Mouse (Mus musculus) thymus, postnatal 4 days (tissue): ENCODE data around the gene Scamp1.

Experiments
- DNase-seq: peaks from one replicate; pipeline ENCODE4 v3.0.0; 2021

Scamp1 gene

GRCm38 (mm10) chr13:94173633-94174576, 111.8 kb downstream of the Scamp1 start:
- DNase-seq, result peak; percentile 60

- DNase-seq, result no peak
These were observed 112.9 kb downstream of the Scamp1 start for GRCm38 (mm10) chr13:94172533-94173310.

GRCm38 (mm10) chr13:94171612-94172011, 114.0 kb downstream of the Scamp1 start:
- DNase-seq, result no peak

GRCm38 (mm10) chr13:94169325-94169916, 116.2 kb downstream of the Scamp1 start:
- DNase-seq, result no peak

- DNase-seq, result no peak
These were observed 117.3 kb downstream of the Scamp1 start for GRCm38 (mm10) chr13:94168319-94168718.

GRCm38 (mm10) chr13:94164501-94164900, 121.2 kb downstream of the Scamp1 start:
- DNase-seq, result no peak

GRCm38 (mm10) chr13:94159478-94160220, 126.0 kb downstream of the Scamp1 start:
- no peak for DNase-seq

- no peak for DNase-seq
These were observed 126.7 kb downstream of the Scamp1 start for GRCm38 (mm10) chr13:94158864-94159477.

GRCm38 (mm10) chr13:94155657-94156429, 129.8 kb downstream of the Scamp1 start:
- DNase-seq, result peak; percentile 32

- no peak for DNase-seq
These were observed 131.0 kb downstream of the Scamp1 start for GRCm38 (mm10) chr13:94154512-94155296.

GRCm38 (mm10) chr13:94153658-94154057, 132.0 kb downstream of the Scamp1 start:
- no peak for DNase-seq

GRCm38 (mm10) chr13:94152836-94153235, 132.8 kb downstream of the Scamp1 start:
- no peak for DNase-seq
